Mouse (Mus musculus) heart, embryonic 12.5 days (tissue): Measurements from ENCODE around the gene Tmprss13. TPM values are rescaled to one million over a fixed set of nuclear protein-coding genes. Genes with fewer than 3 reads are reported as not detected.

ENCODE experiments used
- ATAC-seq: fragments of 200-750 bp; cut with Nextera tagmentation; 2 replicates; pipeline ENCODE4 v1.8.0; 2017; ENCODE audit warnings: moderate TSS enrichment, moderate library complexity; ENCODE audit not compliant: insufficient number of reproducible peaks, low FRiP score
- H3K27ac ChIP-seq: fragments of 300-500 bp; sonication (generic); 2 replicates; pipeline ENCODE4 v1.5.1; 2016; ENCODE audit warnings: mild to moderate bottlenecking, moderate library complexity; ENCODE audit not compliant: poor library complexity, severe bottlenecking
- H3K27me3 ChIP-seq: fragments of 300-500 bp; sonication (generic); replicated peaks from 2 replicates; pipeline ENCODE4 v1.6.1; 2016; ENCODE audit warnings: mild to moderate bottlenecking, moderate library complexity
- H3K36me3 ChIP-seq: fragments of 300-500 bp; sonication (generic); 2 replicates; pipeline ENCODE4 v1.6.1; 2016; ENCODE audit warnings: mild to moderate bottlenecking, moderate library complexity
- H3K4me1 ChIP-seq: fragments of 300-500 bp; sonication (generic); replicated peaks from 2 replicates; pipeline ENCODE4 v1.6.1; 2016; ENCODE audit warnings: mild to moderate bottlenecking
- H3K4me2 ChIP-seq: fragments of 300-500 bp; sonication (generic); 2 replicates; pipeline ENCODE4 v1.6.1; 2016; ENCODE audit warnings: mild to moderate bottlenecking, moderate library complexity
- H3K4me3 ChIP-seq: fragments of 300-500 bp; sonication (generic); 2 replicates; pipeline ENCODE4 v1.5.1; 2016; ENCODE audit warnings: mild to moderate bottlenecking
- H3K9ac ChIP-seq: fragments of 300-500 bp; sonication (generic); 2 replicates; pipeline ENCODE4 v1.6.1; 2016; ENCODE audit warnings: mild to moderate bottlenecking, moderate library complexity
- H3K9me3 ChIP-seq: fragments of 300-500 bp; sonication (generic); replicated peaks from 2 replicates; pipeline ENCODE4 v1.6.1; 2016; ENCODE audit warnings: mild to moderate bottlenecking, moderate library complexity
- WGBS: fragments of 180-500 bp; shearing (Covaris S2); methylation state at CpG from one replicate; pipeline ENCODE4 v1.1.7; 2016; 5-methylcytosine and 5-hydroxymethylcytosine counted together
- polyA plus RNA-seq: library from polyadenylated mRNA; unstranded; fragments of >200 nt; fragmentation: Nextera tagmentation; extraction: Ambion mirVana; gene quantifications from 2 replicates; pipeline ENCODE4 v1.2.1, GENCODE M21; 2016

The Tmprss13 gene
- 0.09 TPM in 1 of 2 replicates, not detected in the other for polyA plus RNA-seq

- no peak for ATAC-seq
- no peak within 1 kb of the TSS for H3K27ac ChIP-seq
- 16% methylated on average over 14 of the region's 14 CpGs for whole genome bisulfite sequencing
- no peaks in the 10 kb centered on the region for H3K4me1 ChIP-seq
- peaks cover 71% of the 10 kb centered on the region for H3K27me3 ChIP-seq
- H3K9ac ChIP-seq = no peak within 1 kb of the TSS
- no peak within 1 kb of the TSS for H3K4me2 ChIP-seq
- no peak within 1 kb of the TSS for H3K4me3 ChIP-seq
- H3K36me3 ChIP-seq = no peaks in the 10 kb centered on the region
- H3K9me3 ChIP-seq = no peaks in the 10 kb centered on the region
Measured at GRCm38 (mm10) chr9:45318855-45319254, at the start of gene Tmprss13. TSS of gene Tmprss13 (plus strand) at chr9:45319100.

GRCm38 (mm10) chr9:45272213-45272612 lies 46.7 kb upstream of the Tmprss13 start:
- Histone ChIP-seq H3K9ac (no peak overlapping the region), H3K4me3 (no peak overlapping the region), H3K27me3 (peaks cover 65% of the 10 kb centered on the region), H3K4me1 (peaks cover 11% of the 10 kb centered on the region), H3K36me3 (no peaks in the 10 kb centered on the region), H3K9me3 (no peaks in the 10 kb centered on the region), H3K27ac (no peak overlapping the region), H3K4me2 (no peak overlapping the region)
- no peak for ATAC-seq
- WGBS = 36% methylated on average over 5 of the region's 5 CpGs

GRCm38 (mm10) chr9:45274218-45274617 lies 44.7 kb upstream of the Tmprss13 start:
- Histone ChIP-seq H3K4me2 (no peak overlapping the region), H3K27me3 (peaks cover 45% of the 10 kb centered on the region), H3K4me3 (no peak overlapping the region), H3K36me3 (no peaks in the 10 kb centered on the region), H3K9me3 (no peaks in the 10 kb centered on the region), H3K4me1 (peaks cover 1% of the 10 kb centered on the region), H3K27ac (no peak overlapping the region), H3K9ac (no peak overlapping the region)
- 67% methylated on average over 4 of the region's 4 CpGs for WGBS
- no peak; the same call in 1 of the 2 replicates for ATAC-seq

GRCm38 (mm10) chr9:45274635-45275034 lies 44.3 kb upstream of the Tmprss13 start:
- WGBS = 89% methylated on average over 2 of the region's 2 CpGs
- H3K27ac ChIP-seq = no peak overlapping the region

GRCm38 (mm10) chr9:45280059-45280458 lies 38.8 kb upstream of the Tmprss13 start:
- no peak for ATAC-seq
- 67% methylated on average over 3 of the region's 3 CpGs for WGBS

More at GRCm38 (mm10) chr9:45274635-45275034, 44.3 kb upstream of the Tmprss13 start:
- Histone ChIP-seq H3K27me3 (peaks cover 40% of the 10 kb centered on the region), H3K9ac (no peak overlapping the region), H3K4me2 (no peak overlapping the region), H3K4me3 (no peak overlapping the region), H3K36me3 (no peaks in the 10 kb centered on the region), H3K4me1 (no peaks in the 10 kb centered on the region), H3K9me3 (no peaks in the 10 kb centered on the region)
- ATAC-seq = no peak

GRCm38 (mm10) chr9:45280891-45281290 lies 38.0 kb upstream of the Tmprss13 start:
- Histone ChIP-seq H3K36me3 (no peaks in the 10 kb centered on the region), H3K27ac (no peak overlapping the region), H3K4me1 (no peaks in the 10 kb centered on the region), H3K4me3 (no peak overlapping the region), H3K9ac (no peak overlapping the region), H3K27me3 (0 out of 2 replicates have a peak, but pooled peaks cover 2% of the 10 kb centered on the region), H3K9me3 (no peaks in the 10 kb centered on the region), H3K4me2 (no peak overlapping the region)
- 69% methylated on average over 3 of the region's 3 CpGs for WGBS
- no peak for ATAC-seq

More at GRCm38 (mm10) chr9:45280059-45280458, 38.8 kb upstream of the Tmprss13 start:
- H3K27me3 ChIP-seq = 0 out of 2 replicates have a peak, but pooled peaks cover 6% of the 10 kb centered on the region
- no peak overlapping the region for H3K4me2 ChIP-seq
- H3K4me1 ChIP-seq = no peaks in the 10 kb centered on the region
- no peaks in the 10 kb centered on the region for H3K9me3 ChIP-seq
- no peaks in the 10 kb centered on the region for H3K36me3 ChIP-seq
- no peak overlapping the region for H3K4me3 ChIP-seq
- no peak overlapping the region for H3K27ac ChIP-seq
- H3K9ac ChIP-seq = no peak overlapping the region

GRCm38 (mm10) chr9:45282466-45282865 lies 36.4 kb upstream of the Tmprss13 start:
- Histone ChIP-seq H3K27me3 (0 out of 2 replicates have a peak, but pooled peaks cover 2% of the 10 kb centered on the region), H3K4me3 (no peak overlapping the region), H3K9me3 (no peaks in the 10 kb centered on the region), H3K4me1 (no peaks in the 10 kb centered on the region), H3K27ac (no peak overlapping the region), H3K36me3 (no peaks in the 10 kb centered on the region), H3K4me2 (no peak overlapping the region), H3K9ac (no peak overlapping the region)
- no peak for ATAC-seq
- WGBS = 77% methylated on average over 5 of the region's 5 CpGs

GRCm38 (mm10) chr9:45291481-45292168 lies 27.3 kb upstream of the Tmprss13 start:
- no peaks in the 10 kb centered on the region for H3K4me1 ChIP-seq
- H3K27ac ChIP-seq = no peak overlapping the region
- no peaks in the 10 kb centered on the region for H3K9me3 ChIP-seq
- H3K4me3 ChIP-seq = no peak overlapping the region
- ATAC-seq = no peak
- no peak overlapping the region for H3K9ac ChIP-seq
- no peaks in the 10 kb centered on the region for H3K36me3 ChIP-seq
- 77% methylated on average over 11 of the region's 11 CpGs for WGBS
- no peaks in the 10 kb centered on the region for H3K27me3 ChIP-seq
- no peak overlapping the region for H3K4me2 ChIP-seq

- ATAC-seq = no peak
- 50% methylated on average over 10 of the region's 10 CpGs for WGBS
- Histone ChIP-seq H3K9ac (no peak overlapping the region), H3K36me3 (no peaks in the 10 kb centered on the region), H3K27ac (no peak overlapping the region), H3K4me2 (no peak overlapping the region), H3K4me3 (no peak overlapping the region), H3K27me3 (no peaks in the 10 kb centered on the region), H3K9me3 (no peaks in the 10 kb centered on the region), H3K4me1 (no peaks in the 10 kb centered on the region)
Measured at GRCm38 (mm10) chr9:45294210-45295011, 24.5 kb upstream of the Tmprss13 start.

GRCm38 (mm10) chr9:45299231-45300006 lies 19.5 kb upstream of the Tmprss13 start:
- 77% methylated on average over 11 of the region's 11 CpGs for WGBS

More at GRCm38 (mm10) chr9:45299231-45300006, 19.5 kb upstream of the Tmprss13 start:
- H3K4me1 ChIP-seq = peaks cover 4% of the 10 kb centered on the region; the same call in 1 of the 2 replicates
- H3K27ac ChIP-seq = no peak overlapping the region
- ATAC-seq = no peak
- H3K36me3 ChIP-seq = no peaks in the 10 kb centered on the region
- H3K4me2 ChIP-seq = no peak overlapping the region
- H3K9ac ChIP-seq = no peak overlapping the region
- H3K27me3 ChIP-seq = no peaks in the 10 kb centered on the region
- no peak overlapping the region for H3K4me3 ChIP-seq
- H3K9me3 ChIP-seq = 0 out of 2 replicates have a peak, but pooled peaks cover 2% of the 10 kb centered on the region
